Mouse (Mus musculus): ENCODE results near the gene Itpripl2.

GRCm38 (mm10) chr7:118452940-118453339 is 38.8 kb downstream of the Itpripl2 start:
- TF ChIP-seq POLR2A (IDR thresholded peaks at IDR 0.05; ENCODE audit: control insufficient read depth, low read depth, low read length), result no peak
- no peak for TF ChIP-seq CTCF (IDR thresholded peaks at IDR 0.05; ENCODE audit: control insufficient read depth, insufficient read depth, insufficient replicate concordance, low read depth, low read length)
